Mouse (Mus musculus) right cerebral cortex, postnatal 25 days (tissue): ENCODE results near the gene Hmgxb4.

ENCODE experiments used
- DNase-seq: peaks from one replicate; pipeline ENCODE4 v3.0.0; 2022

Hmgxb4 gene

DNA sequence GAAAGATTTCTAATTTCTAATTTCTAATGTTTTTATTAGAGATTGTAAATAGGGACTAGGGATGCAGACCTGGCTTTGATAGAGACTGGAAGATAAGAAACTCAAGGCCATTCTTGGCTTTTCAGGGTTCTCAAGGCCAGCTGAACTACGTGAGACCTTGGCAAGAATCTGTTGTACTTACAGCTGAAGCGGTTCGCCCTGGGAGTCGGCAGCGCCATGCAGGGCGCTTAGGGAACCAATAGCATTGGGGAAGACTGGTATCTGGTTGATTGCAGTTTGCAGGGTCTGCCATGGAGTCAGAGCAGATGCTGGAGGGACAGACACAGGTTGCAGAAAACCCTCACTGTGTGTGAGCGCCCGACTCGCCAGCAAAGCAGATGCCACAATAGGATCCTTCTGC is 85.7 kb downstream of the Hmgxb4 start:
- DNase-seq: no peak
